Mouse (Mus musculus) brain, adult 2 months (tissue): ENCODE data around the gene 9630041A04Rik.

Experiments
- DNase-seq: peaks from one replicate; pipeline ENCODE4 v3.0.0; 2011; ENCODE audit warnings: low read depth, low spot score

Gene 9630041A04Rik

GRCm38 (mm10) chr9:101861596-101862471 is at the start of gene 9630041A04Rik:
TSS of gene 9630041A04Rik (plus strand) at chr9:101861841.
- DNase-seq: peak; percentile 24

- DNase-seq: no peak
Measured at GRCm38 (mm10) chr9:101823896-101824295, 37.7 kb upstream of the 9630041A04Rik start.

GRCm38 (mm10) chr9:101825626-101826025 is 36.0 kb upstream of the 9630041A04Rik start:
- DNase-seq: no peak

- DNase-seq: peak; percentile 34
Measured at GRCm38 (mm10) chr9:101833619-101834018, 28.0 kb upstream of the 9630041A04Rik start.

- peak; percentile 55 for DNase-seq
Measured at GRCm38 (mm10) chr9:101841101-101841500, 20.5 kb upstream of the 9630041A04Rik start.

GRCm38 (mm10) chr9:101843893-101844292 is 17.7 kb upstream of the 9630041A04Rik start:
- peak; percentile 43 for DNase-seq

GRCm38 (mm10) chr9:101845691-101846090 is 15.9 kb upstream of the 9630041A04Rik start:
- DNase-seq: no peak

GRCm38 (mm10) chr9:101862481-101863065 is 932 bp downstream of the 9630041A04Rik start:
- DNase-seq: peak; percentile 87

- no peak for DNase-seq
Measured at GRCm38 (mm10) chr9:101863130-101863529, 1.5 kb downstream of the 9630041A04Rik start.

GRCm38 (mm10) chr9:101868593-101868992 is 7.0 kb downstream of the 9630041A04Rik start:
- peak; percentile 46 for DNase-seq

- DNase-seq: no peak
Measured at GRCm38 (mm10) chr9:101870034-101870433, 8.4 kb downstream of the 9630041A04Rik start.

GRCm38 (mm10) chr9:101875306-101875705 is 13.7 kb downstream of the 9630041A04Rik start:
- peak; percentile 53 for DNase-seq

- DNase-seq: no peak
Measured at GRCm38 (mm10) chr9:101877109-101877987, 15.7 kb downstream of the 9630041A04Rik start.

GRCm38 (mm10) chr9:101883295-101883694 is 21.7 kb downstream of the 9630041A04Rik start:
- peak; percentile 94 for DNase-seq

GRCm38 (mm10) chr9:101897851-101898250 is 36.2 kb downstream of the 9630041A04Rik start:
- DNase-seq: no peak

GRCm38 (mm10) chr9:101903406-101903805 is 41.8 kb downstream of the 9630041A04Rik start:
- DNase-seq: no peak

GRCm38 (mm10) chr9:101907747-101908255 is 46.2 kb downstream of the 9630041A04Rik start:
- no peak for DNase-seq

GRCm38 (mm10) chr9:101908849-101909248 is 47.2 kb downstream of the 9630041A04Rik start:
- no peak for DNase-seq

GRCm38 (mm10) chr9:101909491-101909890 is 47.9 kb downstream of the 9630041A04Rik start:
- DNase-seq: no peak

- DNase-seq: peak; percentile 65
Measured at GRCm38 (mm10) chr9:101911176-101911866, 49.7 kb downstream of the 9630041A04Rik start.

GRCm38 (mm10) chr9:101915082-101915481 is 53.4 kb downstream of the 9630041A04Rik start:
- no peak for DNase-seq
